Mouse (Mus musculus) 416B (cell line): Measurements from ENCODE around the gene Clcn6.
A peak's percentile ranks its signal among the peaks of the same experiment; 100 is the strongest.

ENCODE experiments used
- DNase-seq: peaks from one replicate; pipeline ENCODE4 v3.0.0; 2011; ENCODE audit warnings: low read depth

Gene Clcn6

DNA sequence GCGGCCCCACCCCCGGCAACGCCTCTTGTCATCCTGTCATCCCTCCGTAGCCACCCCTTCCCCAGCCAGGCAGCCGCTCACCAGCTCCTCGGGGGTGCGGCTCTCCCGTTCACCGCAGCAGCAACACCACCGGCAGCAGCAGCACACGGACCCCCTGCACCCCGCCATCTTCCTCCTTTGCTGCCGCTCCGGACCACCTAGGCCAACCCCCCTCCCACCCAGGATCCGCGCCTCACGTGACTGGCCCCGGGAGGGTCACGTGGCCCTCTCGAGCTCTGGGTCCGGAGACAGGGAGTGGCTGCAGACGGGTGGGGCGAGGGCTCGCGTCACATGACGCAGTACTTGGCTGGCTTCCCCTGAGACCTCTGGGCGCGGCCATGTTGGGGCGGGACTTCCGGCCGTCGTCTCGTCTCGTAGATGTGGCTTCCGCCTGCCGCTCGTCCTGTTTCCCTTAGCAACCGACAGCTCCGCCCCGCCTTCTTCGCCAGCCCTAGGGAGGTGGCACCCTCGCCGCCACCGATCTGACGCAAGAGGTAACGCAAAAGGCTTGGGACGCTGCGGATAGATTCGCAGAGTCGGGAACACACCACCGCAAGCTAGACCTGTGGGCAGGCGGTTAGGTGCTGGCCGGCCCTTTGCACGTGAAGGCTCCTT is at the start of gene Clcn6, which contains the start of gene Mthfr:
Gene Clcn6, minus strand, starts transcription at position 222 of the 654 bp plus-strand sequence.
Gene Mthfr, plus strand, starts transcription at position 478 of the 654 bp plus-strand sequence.
- peak; percentile 99 for DNase-seq

DNA sequence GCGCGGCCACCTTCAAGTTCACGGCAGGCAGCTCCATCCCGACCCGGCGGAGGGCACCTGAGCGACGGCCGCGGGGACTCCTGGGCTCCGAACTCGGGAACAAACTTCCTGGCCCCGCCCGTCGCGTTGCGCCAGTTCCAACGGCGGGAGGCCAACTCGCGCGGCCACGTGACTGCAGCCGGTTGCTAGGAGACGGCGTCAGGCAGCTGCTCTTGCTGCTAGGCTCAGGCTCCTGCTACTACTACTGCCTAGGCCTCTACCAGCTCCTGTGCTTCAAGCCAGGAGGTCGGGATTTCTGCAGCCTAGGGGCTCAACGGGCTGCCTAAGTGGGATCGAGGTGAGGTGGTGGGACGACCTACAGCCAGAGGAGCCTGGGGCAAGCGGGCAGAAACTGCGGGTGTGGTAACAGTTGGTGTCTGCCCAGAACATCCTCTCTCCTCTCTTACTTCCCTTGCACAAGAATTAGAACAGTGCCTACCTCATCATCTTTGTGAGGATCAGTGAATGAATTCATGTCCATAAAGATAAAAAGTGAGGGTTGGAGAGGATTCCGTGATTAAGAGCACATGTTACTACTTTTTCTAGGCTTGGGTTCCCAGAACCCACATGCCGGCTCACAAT is 49.4 kb upstream of the Clcn6 start, which contains the start of gene Agtrap:
Gene Agtrap, minus strand, starts transcription at position 125 of the 621 bp plus-strand sequence.
- peak; percentile 92 for DNase-seq

DNA sequence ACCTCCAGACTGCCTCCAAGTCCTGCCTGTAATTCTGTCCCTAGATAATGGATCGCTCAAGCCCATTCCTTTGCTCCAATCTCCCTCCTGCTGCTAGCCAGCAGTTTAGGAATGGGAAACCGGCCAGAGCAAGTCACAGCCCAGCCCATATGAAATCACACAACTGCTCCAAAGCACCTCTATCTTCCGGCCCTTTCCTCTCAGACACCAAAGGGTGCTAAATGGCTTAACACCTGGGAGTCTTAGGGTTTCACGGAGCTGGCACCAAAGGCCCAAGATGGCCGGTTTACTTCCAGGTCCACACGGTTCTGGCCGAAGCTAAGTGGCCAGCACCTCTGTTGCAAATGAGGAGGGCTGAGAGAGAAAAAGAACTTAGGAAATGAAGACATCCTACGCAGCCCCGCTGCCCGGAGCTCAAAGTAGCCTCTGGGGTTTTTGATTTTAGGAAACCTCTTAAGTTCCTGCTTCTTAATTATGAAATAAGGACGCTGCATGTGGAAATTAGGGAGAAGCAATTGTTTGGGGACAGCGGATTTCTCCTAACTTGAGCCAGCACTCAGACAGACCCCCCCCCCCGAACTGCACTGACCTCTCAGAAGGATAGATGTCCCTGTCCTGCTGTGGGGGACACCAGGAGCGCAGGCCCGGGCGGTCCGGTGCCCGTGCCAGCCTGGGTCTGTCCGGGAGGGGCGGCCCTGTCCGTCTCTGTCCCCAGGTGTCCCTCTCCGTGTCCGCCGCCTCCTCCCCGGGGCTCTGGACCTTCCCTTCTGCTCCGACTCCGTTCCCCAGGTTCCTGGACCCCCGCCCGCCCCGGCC is 48.7 kb upstream of the Clcn6 start:
- DNase-seq: peak; percentile 68

DNA sequence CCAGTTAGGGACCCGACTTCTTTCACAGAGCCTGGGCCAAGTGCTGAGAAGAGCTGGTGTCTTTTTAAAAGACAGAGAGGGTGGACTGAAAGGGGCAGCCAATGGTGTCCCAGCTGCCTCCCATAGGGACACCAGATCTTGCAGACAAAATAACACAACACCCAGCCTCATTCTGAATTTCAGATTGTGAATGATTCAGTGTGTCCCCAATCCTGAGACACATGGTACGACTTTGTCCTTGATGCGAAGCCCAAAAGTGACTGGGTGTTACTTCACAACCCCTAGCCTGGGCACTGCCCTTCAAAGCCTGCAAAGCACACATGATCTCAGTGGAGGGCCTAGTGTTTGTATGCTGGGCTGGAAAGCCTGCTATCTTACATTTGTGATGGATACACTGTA is 47.3 kb upstream of the Clcn6 start:
- no peak for DNase-seq

DNA sequence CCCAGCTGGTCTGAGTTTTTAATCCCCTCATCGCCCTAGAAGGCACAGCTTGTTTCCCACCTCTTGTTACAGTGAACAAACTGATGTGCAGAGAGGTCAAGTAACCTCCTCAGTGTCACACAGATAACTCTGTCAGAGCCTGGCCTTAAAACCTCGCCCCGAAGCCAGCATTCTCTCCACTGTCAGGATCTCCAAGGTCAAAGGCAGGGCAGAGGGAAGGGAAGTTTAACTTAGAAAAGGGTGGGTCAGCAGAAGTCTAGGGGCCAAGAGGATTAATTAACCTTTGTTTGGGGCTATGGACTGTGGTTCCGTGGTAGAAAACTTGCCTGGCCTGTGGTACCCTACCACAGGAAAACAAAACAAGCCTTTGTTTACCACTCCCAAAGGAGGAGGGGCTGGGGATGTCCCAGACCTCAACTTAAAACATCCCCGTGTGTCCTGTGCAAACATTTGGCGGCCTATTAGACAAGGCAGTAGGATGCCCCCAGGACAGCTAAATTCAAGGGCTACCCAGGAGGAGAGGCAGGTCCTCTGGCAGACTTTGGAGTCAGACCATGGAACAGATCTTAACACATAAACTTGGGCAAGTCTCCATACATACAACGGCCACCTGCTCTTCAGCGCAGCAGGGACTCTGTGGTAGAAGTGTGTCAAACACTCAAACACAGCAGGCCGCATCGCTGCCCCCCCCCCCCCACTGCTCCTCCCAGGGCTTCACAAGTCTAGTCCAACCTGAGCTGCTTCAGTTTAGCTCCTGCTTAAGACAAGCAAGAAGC is 46.7 kb upstream of the Clcn6 start:
- peak; percentile 56 for DNase-seq

DNA sequence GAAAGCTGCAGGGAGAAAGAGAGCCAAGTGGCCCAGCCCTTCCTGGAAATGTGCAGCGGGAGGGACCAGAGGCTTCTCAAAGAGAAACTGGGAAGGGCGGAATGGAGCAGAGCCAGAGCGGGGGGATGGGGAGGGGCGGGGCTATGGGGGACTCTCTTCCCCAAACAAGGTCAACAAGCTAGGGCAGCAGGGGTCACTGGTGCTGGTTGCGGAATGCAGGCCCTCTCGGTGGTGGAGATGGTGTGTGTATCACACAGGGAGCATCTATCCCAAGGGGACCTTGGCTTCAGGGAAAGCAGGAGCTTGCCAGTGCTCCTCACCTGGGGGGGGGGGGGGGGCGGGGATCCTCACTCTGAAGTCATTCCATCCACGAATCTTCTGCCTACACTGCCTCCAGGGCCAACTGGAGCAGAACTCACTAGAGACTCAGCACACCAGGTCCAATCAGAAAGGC is 45.7 kb upstream of the Clcn6 start:
- no peak for DNase-seq

DNA sequence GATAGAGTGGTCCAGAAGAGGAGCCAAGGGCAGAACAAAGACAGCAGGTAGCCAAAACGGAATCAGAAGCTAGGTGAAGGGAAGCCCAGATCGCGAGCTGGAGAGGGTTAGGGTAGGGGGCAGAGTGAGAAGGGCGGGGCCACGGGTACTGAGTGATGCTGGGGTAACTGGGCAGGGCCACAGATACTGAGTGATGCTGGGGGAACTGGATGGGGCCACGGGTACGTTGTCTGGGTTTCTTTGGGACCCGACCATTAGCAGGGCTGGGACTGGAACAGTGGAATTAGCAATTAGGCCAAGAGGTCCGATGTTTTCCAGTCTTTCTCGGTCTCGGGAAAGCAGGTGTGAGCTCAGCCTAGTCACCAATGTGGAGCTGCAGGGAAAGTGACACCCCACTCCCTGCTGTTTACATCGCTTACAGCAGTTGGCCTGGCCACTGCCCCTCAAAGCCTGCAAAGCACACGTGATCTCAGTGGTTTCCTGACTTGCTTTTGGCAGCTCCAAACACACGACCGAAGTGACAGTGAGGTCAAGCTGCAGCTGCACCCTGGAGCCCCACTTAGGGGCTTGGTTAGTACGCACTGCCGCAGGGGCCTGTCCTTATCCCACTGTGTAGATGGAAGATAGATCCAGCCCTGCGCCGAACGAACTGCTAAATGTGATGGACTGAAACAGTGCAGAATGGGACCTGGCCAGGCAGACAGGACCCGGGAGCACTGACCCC is 44.7 kb upstream of the Clcn6 start:
- DNase-seq: peak; percentile 93

DNA sequence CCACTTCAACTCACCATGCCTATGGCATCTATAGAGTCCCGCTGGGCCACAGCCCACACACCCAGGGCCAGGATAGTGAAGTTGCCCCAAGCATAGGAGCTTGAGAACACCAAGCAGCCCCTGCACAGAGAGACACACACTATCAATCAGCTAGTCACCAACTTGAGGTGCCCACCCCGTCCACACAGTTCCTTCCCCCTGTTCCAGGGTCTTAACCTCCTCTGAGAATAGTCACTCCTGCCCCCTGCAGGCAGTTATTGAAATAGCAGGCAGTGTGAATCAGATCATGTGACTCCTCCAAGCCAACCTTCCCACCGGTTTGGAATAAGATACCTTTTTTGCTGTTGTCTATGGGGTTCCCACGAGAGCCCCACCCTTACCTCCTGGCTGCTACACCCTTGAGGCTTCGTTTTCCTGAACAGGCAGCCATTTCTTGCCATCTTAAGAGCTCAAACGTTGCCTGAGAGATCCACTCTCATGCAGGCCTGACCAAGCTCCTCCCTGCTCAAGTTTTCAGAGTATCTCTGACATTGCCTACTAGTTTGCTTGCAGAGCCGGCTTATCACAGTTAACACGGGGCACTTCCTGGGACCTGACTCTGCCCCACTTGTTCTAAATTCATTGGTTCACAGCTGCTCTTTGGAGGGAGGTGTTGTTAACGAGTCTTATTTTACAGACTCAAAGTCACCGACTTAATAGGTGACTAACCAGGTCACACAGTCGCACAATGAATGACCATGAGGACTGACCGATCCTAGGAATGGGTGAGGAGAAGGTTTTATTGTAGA is 43.8 kb upstream of the Clcn6 start:
- peak; percentile 75 for DNase-seq

DNA sequence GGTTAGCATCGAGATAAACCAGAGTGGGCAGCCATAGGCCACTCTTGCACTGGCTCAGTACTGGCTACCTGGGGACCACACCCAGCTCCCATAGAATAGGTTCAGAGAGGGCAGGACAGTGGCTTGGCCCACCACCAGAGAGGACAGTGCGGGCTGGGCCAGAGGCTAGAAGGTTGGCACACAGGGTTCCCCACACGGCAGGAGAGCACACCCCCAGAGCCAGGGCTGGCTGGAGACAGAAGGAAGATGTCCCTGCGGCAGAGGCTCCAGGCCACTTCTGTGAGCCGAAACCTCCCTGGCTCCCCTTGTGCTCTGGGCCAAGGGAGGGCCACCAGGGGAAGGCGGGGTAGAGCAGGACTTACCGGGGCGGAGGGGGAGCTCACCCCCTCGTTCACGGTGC is 42.6 kb upstream of the Clcn6 start:
- DNase-seq: no peak

DNA sequence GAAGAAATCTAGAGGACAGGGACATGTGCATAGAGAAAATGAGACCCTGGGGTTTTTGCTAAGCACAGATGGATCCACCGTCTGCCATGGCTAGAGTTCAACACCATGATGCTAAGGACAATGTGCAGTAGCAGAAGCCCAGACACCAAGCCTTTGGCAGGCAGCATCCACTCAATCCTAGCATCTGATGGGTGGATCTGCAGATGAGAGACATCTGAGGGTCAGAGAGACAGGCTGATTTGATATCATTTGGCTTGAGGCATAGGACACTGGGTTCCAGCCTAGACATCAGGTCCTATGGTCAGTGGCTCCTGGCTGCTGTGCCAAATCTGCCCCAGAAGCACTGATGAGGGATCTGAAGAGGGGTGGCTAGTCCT is 42.0 kb upstream of the Clcn6 start:
- no peak for DNase-seq

DNA sequence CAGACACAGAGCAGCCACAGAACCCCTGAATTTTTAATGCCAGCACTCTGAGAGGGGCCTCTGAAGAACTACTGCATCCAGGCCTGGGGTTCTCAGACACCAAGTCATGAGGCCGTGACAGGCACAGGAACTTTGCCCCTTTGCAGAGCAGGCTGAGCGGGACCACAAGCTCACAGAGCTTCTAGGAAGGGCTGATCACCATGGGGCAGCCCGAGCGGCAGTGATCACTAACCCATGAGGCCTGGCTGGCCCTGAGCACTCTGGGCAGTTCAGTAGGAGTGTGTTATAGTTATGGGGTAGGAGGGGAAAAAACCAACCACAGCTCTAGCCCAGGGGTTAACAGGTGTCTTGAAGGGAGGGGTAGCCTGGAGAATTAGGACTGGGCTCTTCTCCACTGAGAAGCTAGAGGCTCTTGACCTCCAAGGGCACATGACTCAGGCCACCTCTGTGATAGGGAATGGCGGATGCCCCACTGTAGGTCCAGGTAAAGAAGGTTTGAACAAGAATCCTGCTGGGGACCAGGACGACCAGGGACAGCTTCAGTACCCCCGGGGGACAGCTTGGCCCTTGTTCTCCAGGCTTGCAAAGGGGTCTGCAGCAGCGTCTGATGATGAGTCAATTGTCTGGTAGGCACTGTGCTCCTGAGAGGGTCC is 41.4 kb upstream of the Clcn6 start:
- DNase-seq: no peak

DNA sequence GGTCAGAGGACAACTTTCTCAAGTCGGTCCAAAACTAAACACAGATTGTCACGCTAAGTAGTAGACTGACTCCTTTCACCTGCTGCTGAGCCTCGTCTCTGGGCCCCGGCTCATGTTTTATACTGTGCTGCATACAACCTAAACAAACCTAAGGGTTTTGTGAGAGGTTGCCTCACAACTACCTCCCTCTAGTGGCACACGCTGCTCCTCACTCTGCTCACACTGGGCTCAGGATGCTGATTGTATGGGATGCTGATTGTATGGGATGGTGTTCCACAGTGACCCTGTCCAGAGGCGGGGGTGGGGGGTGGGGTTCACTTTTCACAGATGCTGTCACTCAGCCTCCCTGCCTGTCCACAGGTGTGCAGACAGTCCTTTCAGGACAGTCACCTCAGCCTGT is 40.6 kb upstream of the Clcn6 start:
- DNase-seq: no peak

DNA sequence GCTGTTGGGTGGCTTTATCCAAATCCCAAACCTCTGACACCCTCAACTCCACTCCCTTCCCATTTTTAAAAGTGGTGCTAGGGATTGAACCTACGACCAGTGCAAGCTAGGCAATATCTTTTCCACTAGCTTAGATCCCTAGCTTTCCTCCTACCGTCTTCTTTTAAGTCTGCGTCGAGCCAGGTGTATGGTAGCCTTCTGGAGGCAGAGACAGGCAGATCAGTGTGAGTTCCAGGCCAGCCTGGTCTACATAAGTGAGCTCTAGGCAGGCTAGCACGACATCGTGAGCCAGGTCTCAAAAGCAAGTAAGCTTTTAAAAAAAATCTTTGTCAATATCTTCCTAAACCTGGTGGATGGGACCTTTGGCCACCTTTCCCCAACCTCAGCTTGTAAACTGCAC is 37.3 kb upstream of the Clcn6 start:
- no peak for DNase-seq

DNA sequence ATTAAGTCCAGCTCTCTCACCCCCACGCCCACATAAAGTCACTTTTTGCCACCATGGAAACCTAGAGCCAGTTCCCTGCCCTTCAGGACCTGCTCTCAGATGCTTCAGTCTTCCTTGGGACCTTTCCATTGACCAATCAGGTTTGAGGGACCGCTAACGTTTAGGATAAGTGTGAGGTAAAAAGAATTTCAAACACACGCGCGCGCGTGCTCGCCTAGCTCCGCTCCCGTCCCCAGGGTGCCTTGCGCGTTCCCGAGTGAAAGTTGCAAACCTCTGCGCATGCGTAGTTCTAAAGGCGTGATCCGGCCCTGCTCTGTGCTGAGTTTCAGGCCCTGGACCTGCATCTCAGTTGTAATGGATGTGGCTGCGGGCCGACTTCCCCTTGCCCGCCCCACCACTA is 36.6 kb upstream of the Clcn6 start:
- no peak for DNase-seq

DNA sequence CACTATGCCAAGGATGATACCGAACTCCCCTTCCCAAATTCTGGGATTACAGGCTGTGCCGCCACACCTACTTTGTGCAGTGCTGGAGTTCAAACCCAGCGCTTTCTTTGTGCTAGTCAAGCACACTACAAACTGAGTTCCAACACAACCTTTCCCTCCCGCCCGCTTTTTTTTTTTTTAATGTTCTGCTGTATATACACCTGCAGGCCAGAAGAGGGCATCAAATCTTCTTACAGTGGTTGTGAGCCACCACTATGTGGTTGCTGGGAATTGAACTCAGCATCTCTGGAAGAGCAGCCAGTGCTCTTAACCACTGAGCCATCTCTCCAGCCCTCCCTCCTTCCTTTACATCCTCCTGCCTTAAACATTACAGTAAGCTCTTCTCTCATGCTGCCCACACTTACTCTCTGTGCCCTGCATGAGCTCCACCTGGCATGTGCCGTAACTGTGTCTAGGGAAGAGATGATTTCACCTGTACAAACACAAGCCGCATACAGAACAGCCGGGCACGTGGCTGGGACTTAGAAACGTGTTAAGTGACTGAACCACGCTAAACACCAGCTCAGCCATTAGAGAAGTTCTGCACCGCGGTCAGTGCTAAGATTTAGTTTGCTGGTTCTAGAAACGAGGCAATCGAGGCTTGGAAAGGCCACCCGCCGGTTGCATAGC is 36.0 kb upstream of the Clcn6 start:
- DNase-seq: peak; percentile 75

DNA sequence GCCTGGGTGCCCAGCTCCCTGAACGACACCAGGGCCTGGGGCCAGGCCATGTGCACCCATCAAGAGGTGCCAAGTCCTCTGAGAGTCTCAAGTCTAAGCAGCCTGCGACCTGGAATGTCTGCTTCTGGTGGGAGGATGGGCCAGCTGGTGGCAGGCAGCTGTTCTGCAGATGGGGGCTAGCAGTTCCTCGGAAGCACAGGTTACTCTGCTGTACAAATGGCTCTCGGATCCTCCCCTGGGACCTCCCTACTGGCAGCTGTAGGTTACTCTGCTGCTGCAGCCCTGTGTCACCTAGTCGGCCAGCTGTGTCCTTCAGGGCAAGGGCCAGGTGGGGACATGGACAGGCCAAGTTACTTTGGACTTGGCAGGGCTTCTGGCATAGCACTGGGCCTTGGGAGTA is 32.9 kb upstream of the Clcn6 start:
- no peak for DNase-seq

DNA sequence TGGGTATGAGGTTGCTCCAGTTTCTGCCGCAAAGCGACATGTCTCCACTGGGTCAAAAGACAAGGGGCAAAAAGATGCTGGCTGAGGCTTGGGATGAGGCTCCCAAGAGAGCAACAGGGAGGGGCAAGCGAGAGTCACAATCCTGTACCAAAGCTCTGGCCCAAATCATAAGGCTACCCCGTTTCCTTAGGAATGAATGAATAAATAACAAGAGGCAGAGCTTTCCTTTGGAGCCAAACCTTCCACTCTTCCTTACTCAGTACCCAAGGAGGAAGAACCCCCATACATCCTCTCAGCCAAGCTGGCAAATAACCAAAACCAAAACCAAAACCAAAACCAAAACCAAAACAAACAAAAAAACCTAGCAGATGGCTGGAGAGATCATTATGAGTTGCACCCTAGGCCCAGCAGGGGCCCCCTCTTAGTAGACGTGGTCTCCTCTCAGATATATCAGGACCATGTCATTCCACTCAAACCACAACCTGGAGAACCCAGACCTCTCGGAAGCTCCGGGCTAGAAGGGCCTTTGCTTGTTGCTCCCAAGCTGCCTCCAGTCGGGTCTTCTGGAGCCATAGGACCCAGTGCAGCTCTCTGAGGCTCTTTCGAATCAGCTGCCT is 31.1 kb upstream of the Clcn6 start:
- DNase-seq: peak; percentile 75

DNA sequence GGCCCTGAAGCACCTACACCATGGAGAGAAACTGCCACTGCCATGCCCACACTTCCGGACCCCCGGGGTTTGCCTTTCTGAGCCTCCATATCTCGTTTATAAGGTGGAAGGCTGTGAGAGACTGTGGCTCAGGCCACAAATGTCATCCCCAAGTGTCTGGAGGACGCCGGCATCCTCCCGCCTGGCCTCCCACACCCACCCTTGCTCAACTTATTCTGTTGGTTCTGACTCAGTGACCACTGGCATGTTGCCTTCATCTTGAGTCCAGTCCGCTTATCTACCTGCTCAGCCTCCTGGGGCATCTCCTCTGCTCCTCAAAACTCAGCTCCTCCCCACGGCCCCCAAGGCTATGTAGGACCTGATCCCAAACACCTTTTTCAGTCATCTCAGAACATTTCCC is 28.7 kb upstream of the Clcn6 start:
- peak; percentile 39 for DNase-seq

DNA sequence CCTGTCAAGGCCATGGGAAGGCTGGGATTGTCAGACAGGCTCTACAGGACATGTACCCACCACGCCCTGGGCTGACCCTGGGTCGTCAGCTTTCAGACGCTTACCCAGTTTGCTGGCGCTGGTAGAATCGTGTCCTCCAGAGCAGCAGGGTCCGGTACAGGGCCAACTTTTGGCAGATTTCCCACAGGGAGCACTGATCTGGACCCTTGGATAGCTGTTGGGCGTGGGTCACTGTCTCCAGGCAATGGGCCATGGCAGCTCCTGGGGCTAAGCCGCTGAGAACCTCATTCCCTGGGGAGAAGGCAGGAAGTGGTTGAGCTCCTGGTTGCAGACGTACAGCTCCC is 27.8 kb upstream of the Clcn6 start:
- no peak for DNase-seq
